Comparison of ENCODE assay signal across 8 mouse cellular contexts in genomic region chr11:94653663-94654436, GRCm38 (mm10). TPM values are rescaled to one million over a fixed set of nuclear protein-coding genes. Genes with fewer than 3 reads are reported as not detected.
DNase-seq lines count a peak whose midpoint lies in the region; ATAC-seq lines count a peak whose summit lies in the region.

Gene Mrpl27, plus strand, starts transcription at chr11:94653767.
Gene Eme1, minus strand, starts transcription at chr11:94653964.

- peak; percentile 91 for ATAC-seq in hindbrain, embryonic 14.5 days (ENCODE audit: low FRiP score)

- WGBS in hindbrain, embryonic 14.5 days: under 1% methylated on average over 32 of the region's 32 CpGs

- H3K9me3 ChIP-seq in hindbrain, embryonic 14.5 days (ENCODE audit: control insufficient read depth, low read length): no peaks in the 10 kb centered on the region

- peaks cover 23% of the 10 kb centered on the region for H3K36me3 ChIP-seq in hindbrain, embryonic 14.5 days (replicated peaks; ENCODE audit: control insufficient read depth, insufficient read depth)

- peaks cover 17% of the 10 kb centered on the region for H3K4me1 ChIP-seq in hindbrain, embryonic 14.5 days (replicated peaks; ENCODE audit: control insufficient read depth, insufficient read depth, low read length)

- H3K9ac ChIP-seq in hindbrain, embryonic 14.5 days: peak within 1 kb of the TSS; percentile 70

- peak within 1 kb of the TSS; percentile 93 for H3K27ac ChIP-seq in hindbrain, embryonic 14.5 days

- H3K4me2 ChIP-seq in hindbrain, embryonic 14.5 days (replicated peaks): peak within 1 kb of the TSS; percentile 86

- no peaks in the 10 kb centered on the region for H3K27me3 ChIP-seq in hindbrain, embryonic 14.5 days (ENCODE audit: control insufficient read depth, insufficient read depth, low read length)

- H3K4me3 ChIP-seq in hindbrain, embryonic 14.5 days (replicated peaks; ENCODE audit: low read length): peak within 1 kb of the TSS; percentile 57

- DNase-seq in R1 (ENCODE audit: low read depth, low spot score): peak; percentile 90
- DNase-seq in cerebellum, postnatal 14 days: peak; percentile 87 to 91
- peak; percentile 72 to 78 for DNase-seq in frontal cortex, postnatal 25 days (ENCODE audit: low spot score in 2 of 2)
- peak; percentile 80 for DNase-seq in hindbrain, embryonic 14.5 days (ENCODE audit: low spot score)
- DNase-seq in layer of hippocampus, postnatal 36 days: peak; percentile 84 to 87
- peak; percentile 88 for DNase-seq in lung, postnatal 25 days (ENCODE audit: low spot score)
- DNase-seq in retina, adult 2 months (ENCODE audit: low read depth, low spot score): peak; percentile 74
- DNase-seq in thymus, postnatal 25 days: peak; percentile 89

RNA-seq across cellular contexts. Expression of gene Mrpl27, which starts in this region (rescaled TPM):
- 118 and 140 TPM in 2 replicates for polyA plus RNA-seq in hindbrain, embryonic 14.5 days (2014; fragmentation: Nextera tagmentation; extraction: Ambion mirVana)
- 10 to 100 TPM; 67.1 to 68.9 TPM for total RNA-seq in layer of hippocampus, postnatal 36 days (2021)

RNA-seq across cellular contexts. Expression of gene Eme1, which starts in this region (rescaled TPM):
- 3.1 and 4.2 TPM in 2 replicates for polyA plus RNA-seq in hindbrain, embryonic 14.5 days (2014; fragmentation: Nextera tagmentation; extraction: Ambion mirVana)
- total RNA-seq in layer of hippocampus, postnatal 36 days (2021): not detected

Comparison
In these comparisons a context has a peak if more than half of its experiments do, and no peak if none do; other contexts are left out.
1. Peak in every context shown above with its lines: DNase-seq, ATAC-seq, H3K4me3 ChIP-seq and H3K27ac ChIP-seq.